In the genomic region with DNA sequence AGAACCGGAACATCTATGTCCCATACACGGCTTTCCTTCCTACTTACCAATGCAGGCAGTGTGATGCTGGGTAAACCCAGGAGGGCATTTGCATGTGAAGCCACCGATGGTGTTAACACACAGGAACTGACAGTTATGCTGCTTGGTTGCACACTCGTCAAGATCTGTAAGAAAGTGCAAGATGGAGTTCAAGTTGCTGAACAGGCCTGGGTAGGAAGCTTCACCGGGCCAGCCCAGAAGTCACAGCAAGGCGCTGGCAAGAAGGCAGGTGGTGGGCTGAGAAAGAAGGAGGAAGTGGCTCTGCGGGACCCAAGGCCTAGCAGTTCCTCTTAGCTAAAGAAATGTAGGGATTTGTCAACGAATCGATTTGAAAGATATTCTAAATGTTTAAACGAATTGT, we compare ENCODE assay signal across 22 mouse cellular contexts.
DNase-seq lines count a peak whose midpoint lies in the region; ATAC-seq lines count a peak whose summit lies in the region.
"Had no signal": no experiment of that assay in that cellular context is flagged by ENCODE, and none has a peak within 500 bp of the region (broad histone marks: within the 10 kb centered on the region; RNA-seq: fewer than 3 reads in every experiment).

No protein-coding gene starts in this region.

- H3K4me2 ChIP-seq in intestine, embryonic 15.5 days (replicated peaks): no peak overlapping the region
- H3K4me2 ChIP-seq: forebrain, embryonic 13.5 days; hindbrain, embryonic 14.5 days had no signal

- H3K4me3 ChIP-seq in intestine, embryonic 15.5 days (replicated peaks): no peak overlapping the region
- H3K4me3 ChIP-seq: embryonic facial prominence, embryonic 10.5 days; forebrain, embryonic 13.5 days; gastrocnemius, adult 2 months; heart, embryonic 10.5 days; hindbrain, embryonic 10.5 days had no signal

- H3K27ac ChIP-seq in intestine, embryonic 15.5 days: no peak overlapping the region
- H3K27ac ChIP-seq: embryonic facial prominence, embryonic 10.5 days; forebrain, embryonic 13.5 days; gastrocnemius, adult 2 months; heart, embryonic 10.5 days; hindbrain, embryonic 10.5 days; hindbrain, embryonic 14.5 days had no signal

- DNase-seq in A20 (ENCODE audit: low read depth, low spot score): peak; percentile 32
- DNase-seq in B cell, adult 2 months: peak; percentile 30 to 32
- DNase-seq in splenic B cell, adult 2 months (ENCODE audit: low read depth, low spot score): peak; percentile 52
- no peak for DNase-seq in frontal cortex, postnatal 36 days (ENCODE audit: low spot score in 2 of 2)
- DNase-seq: adrenal gland, postnatal 14 days; cerebellum, adult 11-12 months; cerebellum, adult 9-10 months; cerebellum, postnatal 36 days; forebrain, postnatal 0 days; gastrocnemius, adult 2 months; gastrocnemius, postnatal 25 days; heart, adult 18-20 months; heart, postnatal 10 days had no signal

- no peaks in the 10 kb centered on the region for H3K9me3 ChIP-seq in intestine, embryonic 15.5 days
- H3K9me3 ChIP-seq: embryonic facial prominence, embryonic 10.5 days; forebrain, embryonic 13.5 days; heart, embryonic 10.5 days; hindbrain, embryonic 10.5 days had no signal

- no peaks in the 10 kb centered on the region for H3K36me3 ChIP-seq in splenic B cell, adult 2 months (ENCODE audit: control insufficient read depth, insufficient read depth, low read length, poor library complexity, severe bottlenecking)
- H3K36me3 ChIP-seq in intestine, embryonic 15.5 days: peaks cover 10% of the 10 kb centered on the region

- no peaks in the 10 kb centered on the region for H3K4me1 ChIP-seq in intestine, embryonic 15.5 days (replicated peaks)
- H3K4me1 ChIP-seq: embryonic facial prominence, embryonic 10.5 days; forebrain, embryonic 13.5 days; heart, embryonic 10.5 days; hindbrain, embryonic 10.5 days had no signal

- no peaks in the 10 kb centered on the region for H3K27me3 ChIP-seq in splenic B cell, adult 2 months (ENCODE audit: control insufficient read depth, insufficient read depth, low read length, poor library complexity, severe bottlenecking)
- H3K27me3 ChIP-seq in intestine, embryonic 15.5 days (replicated peaks): no peaks in the 10 kb centered on the region
- H3K27me3 ChIP-seq: forebrain, embryonic 13.5 days; Patski had no signal

- WGBS in intestine, embryonic 15.5 days: 85% methylated on average over 10 of the region's 10 CpGs

- peak; percentile 87 to 88 for ATAC-seq in hematopoietic stem cell, adult 5-6 weeks (replicated peaks in 1 of 2; ENCODE audit: insufficient read depth in 1 of 2, low FRiP score in 2 of 2, low TSS enrichment in 1 of 2, low read depth in 1 of 2, poor library complexity in 2 of 2, severe bottlenecking in 2 of 2)
- no peak for ATAC-seq in intestine, embryonic 15.5 days
- ATAC-seq: activated CD4-positive, CD25-positive, alpha-beta regulatory T cell, adult 4 months; forebrain, embryonic 13.5 days; forebrain, postnatal 0 days; Patski had no signal

- H3K9ac ChIP-seq in intestine, embryonic 15.5 days: no peak overlapping the region
- H3K9ac ChIP-seq: forebrain, embryonic 13.5 days; forebrain, postnatal 0 days; hindbrain, embryonic 14.5 days had no signal

Comparison
In these comparisons a context has a peak if more than half of its experiments do, and no peak if none do; other contexts are left out.
1. DNase-seq: peak in A20 (single experiment), B cell, adult 2 months (2 of 2) and splenic B cell, adult 2 months (single experiment); none in frontal cortex, postnatal 36 days (0 of 2).